Mouse (Mus musculus) liver (tissue): Measurements from ENCODE around the gene Ctrl.
"Not testable (repeated sequence)": the region's sequence is repeated elsewhere in the genome, so short reads cannot be mapped to it uniquely, and the experiment has no call there.

Source experiments
- DNase-seq: peaks from one replicate; pipeline ENCODE4 v3.0.0-alpha.2; 2020; ENCODE audit warnings: mixed read lengths

Ctrl gene

GRCm38 (mm10) chr8:105933762-105934161, at the start of gene Ctrl:
Gene Ctrl (minus strand): TSS chr8:105933862.
- no peak for DNase-seq

- DNase-seq = not testable (repeated sequence)
These were observed 49.7 kb upstream of the Ctrl start for GRCm38 (mm10) chr8:105983406-105983805.

GRCm38 (mm10) chr8:105981146-105981545, 47.5 kb upstream of the Ctrl start:
- DNase-seq = no peak

GRCm38 (mm10) chr8:105979325-105979724, 45.7 kb upstream of the Ctrl start, which contains the start of gene Dpep3:
Gene Dpep3 (minus strand): TSS chr8:105979429.
- no peak for DNase-seq

- DNase-seq = no peak
These were observed 41.7 kb upstream of the Ctrl start for GRCm38 (mm10) chr8:105975363-105975762.

GRCm38 (mm10) chr8:105971019-105971720, 37.5 kb upstream of the Ctrl start:
- no peak for DNase-seq

GRCm38 (mm10) chr8:105969367-105969766, 35.7 kb upstream of the Ctrl start:
- DNase-seq = no peak

- peak; percentile 79 for DNase-seq
These were observed 33.1 kb upstream of the Ctrl start for GRCm38 (mm10) chr8:105966692-105967311.

- peak; percentile 87 for DNase-seq
These were observed 32.3 kb upstream of the Ctrl start, which contains the start of gene Slc12a4 for GRCm38 (mm10) chr8:105965905-105966341. Gene Slc12a4 (minus strand): TSS chr8:105966097.

- DNase-seq = peak; percentile 69
These were observed 31.7 kb upstream of the Ctrl start for GRCm38 (mm10) chr8:105965266-105965904.

- DNase-seq = no peak
These were observed 31.0 kb upstream of the Ctrl start for GRCm38 (mm10) chr8:105964506-105965265.

GRCm38 (mm10) chr8:105961536-105961935, 27.9 kb upstream of the Ctrl start:
- DNase-seq = peak; percentile 65

- DNase-seq = peak; percentile 70
These were observed 27.4 kb upstream of the Ctrl start for GRCm38 (mm10) chr8:105961101-105961500.

- no peak for DNase-seq
These were observed 25.7 kb upstream of the Ctrl start for GRCm38 (mm10) chr8:105959350-105959749.

GRCm38 (mm10) chr8:105957813-105958212, 24.2 kb upstream of the Ctrl start:
- DNase-seq = no peak

GRCm38 (mm10) chr8:105956556-105956955, 22.9 kb upstream of the Ctrl start:
- DNase-seq = no peak

GRCm38 (mm10) chr8:105951057-105951659, 17.5 kb upstream of the Ctrl start:
- no peak for DNase-seq

- peak; percentile 61 for DNase-seq
These were observed 15.7 kb upstream of the Ctrl start for GRCm38 (mm10) chr8:105949350-105949749.

GRCm38 (mm10) chr8:105943321-105943739, 9.7 kb upstream of the Ctrl start, which contains the start of gene Lcat:
Gene Lcat (minus strand): TSS chr8:105943382.
- peak; percentile 66 for DNase-seq

GRCm38 (mm10) chr8:105942542-105942941, 8.9 kb upstream of the Ctrl start:
- peak; percentile 51 for DNase-seq

GRCm38 (mm10) chr8:105942026-105942425, 8.4 kb upstream of the Ctrl start:
- DNase-seq = no peak

GRCm38 (mm10) chr8:105938306-105938669, 4.6 kb upstream of the Ctrl start, which contains the start of gene Psmb10:
Gene Psmb10 (minus strand): TSS chr8:105938444.
- peak; percentile 46 for DNase-seq
